Mouse (Mus musculus): ENCODE results near the gene Proca1.

Gene Proca1

GRCm38 (mm10) chr11:78215709-78216317, 22.6 kb downstream of the Proca1 start:
- WGBS = 50% methylated on average over 11 of the region's 11 CpGs

DNA sequence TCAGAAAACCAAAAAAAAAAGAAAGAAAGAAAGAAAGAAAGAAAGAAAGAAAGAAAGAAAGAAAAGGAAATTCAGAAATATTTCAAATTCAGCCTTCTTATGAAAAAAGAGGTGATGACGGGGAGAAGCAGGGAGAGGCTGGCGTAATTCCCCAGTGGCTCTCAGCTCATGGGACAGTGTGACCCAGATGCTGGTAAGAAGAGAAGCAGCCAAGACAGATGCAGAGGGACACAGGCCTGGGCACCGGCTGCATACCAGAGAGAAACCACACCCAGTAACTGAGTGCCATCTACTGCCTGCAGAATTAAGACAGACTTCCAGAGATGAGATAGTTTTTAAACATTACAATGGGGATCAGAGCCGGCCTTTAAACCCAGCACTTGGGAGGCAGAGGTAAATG, 30.4 kb downstream of the Proca1 start:
- WGBS = 78% methylated on average over 4 of the region's 4 CpGs

DNA sequence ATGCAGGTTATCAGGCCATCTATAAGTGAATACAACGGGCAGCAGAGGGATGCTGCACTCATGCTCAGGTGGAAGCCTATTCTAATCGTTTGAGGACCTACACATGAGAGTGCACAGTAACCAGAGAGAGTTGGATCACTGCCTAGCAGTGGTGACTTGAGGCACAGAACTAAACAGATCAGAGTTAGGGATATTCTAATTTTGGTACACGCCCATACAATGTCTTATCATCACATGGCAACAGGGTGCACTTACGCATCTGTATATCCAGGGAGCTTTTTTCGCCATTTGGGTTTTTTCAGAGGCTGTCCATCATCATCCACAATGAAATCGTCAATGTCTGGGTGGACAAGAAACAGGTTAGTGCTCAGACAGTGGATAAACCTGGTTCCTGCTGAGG, 38.3 kb downstream of the Proca1 start:
- 77% methylated on average over 6 of the region's 6 CpGs for WGBS

- WGBS = 22% methylated on average over 9 of the region's 9 CpGs
Observed at GRCm38 (mm10) chr11:78240193-78240857, 47.1 kb downstream of the Proca1 start.

DNA sequence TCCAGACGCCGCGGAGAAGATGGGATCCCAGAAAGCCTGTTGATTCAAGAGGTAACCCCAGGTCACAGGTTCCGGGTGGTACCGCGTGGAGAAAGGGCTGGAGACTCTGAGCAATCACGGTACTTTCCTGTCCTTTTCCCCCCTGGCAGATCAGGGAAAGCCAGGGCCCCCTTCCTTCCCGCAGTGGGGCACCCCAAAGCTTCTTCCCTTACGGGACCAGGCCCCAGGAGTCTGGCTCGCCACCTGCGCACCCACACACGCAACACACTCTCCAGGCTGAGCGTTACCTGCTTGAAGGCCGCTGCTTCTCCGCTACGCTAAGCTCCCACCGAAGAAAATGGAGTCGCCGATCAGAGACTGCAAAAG, 52.1 kb downstream of the Proca1 start:
- under 1% methylated on average over 19 of the region's 19 CpGs for WGBS

DNA sequence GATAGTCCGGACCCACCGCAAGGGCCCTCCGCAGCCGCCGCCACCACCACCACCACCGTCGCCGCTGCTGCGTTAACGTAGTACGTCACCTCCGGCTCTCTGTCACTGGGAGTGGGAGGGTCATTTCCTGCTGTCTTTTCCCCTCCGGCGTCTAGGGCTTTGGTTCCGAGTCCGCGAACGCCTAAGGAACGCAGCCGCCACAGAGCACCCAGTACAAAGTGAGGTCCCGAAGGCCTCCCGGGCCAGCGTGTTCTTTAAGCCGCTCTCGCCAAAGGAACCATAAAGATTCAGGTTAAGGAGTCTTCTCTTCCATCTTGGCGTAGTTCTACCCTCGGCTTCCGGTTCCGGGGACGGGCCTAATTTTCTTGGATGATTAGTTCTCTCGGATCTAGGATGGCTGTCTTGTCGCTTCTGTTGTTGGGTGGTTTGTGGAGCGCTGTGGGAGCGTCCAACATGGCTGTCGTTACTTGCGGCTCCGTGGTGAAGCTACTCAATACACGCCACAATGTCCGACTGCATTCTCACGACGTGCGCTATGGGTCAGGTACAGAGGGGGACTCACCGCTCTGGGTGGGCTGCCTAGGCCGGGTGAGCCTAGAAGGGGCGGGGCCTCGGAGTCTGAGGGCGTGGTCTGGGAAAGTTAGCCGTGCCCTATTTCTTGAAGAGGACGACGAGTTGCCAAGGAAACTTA, 52.6 kb downstream of the Proca1 start, which contains the start of the genes Sdf2 and Supt6:
Sdf2 (plus strand) TSS at position 120 of the 691 bp plus-strand sequence.
Supt6 (minus strand) TSS at position 361 of the 691 bp plus-strand sequence.
- under 1% methylated on average over 50 of the region's 50 CpGs for WGBS

GRCm38 (mm10) chr11:78246318-78247011, 53.3 kb downstream of the Proca1 start:
- 33% methylated on average over 7 of the region's 7 CpGs for WGBS

DNA sequence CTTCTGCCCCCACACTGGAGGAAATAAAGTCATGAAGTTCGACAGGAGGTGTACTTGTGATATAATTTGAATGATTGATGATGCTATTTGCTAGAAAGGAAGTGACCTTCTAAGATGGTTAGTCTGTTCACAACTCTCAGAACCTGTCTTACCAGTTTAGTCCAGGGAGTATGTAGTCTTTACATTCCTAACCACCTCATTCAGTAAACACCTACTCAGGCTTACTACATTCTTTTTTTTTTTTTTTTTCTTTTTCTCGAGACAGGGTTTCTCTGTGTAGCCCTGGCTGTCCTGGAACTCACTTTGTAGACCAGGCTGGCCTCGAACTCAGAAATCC, 53.8 kb downstream of the Proca1 start:
- WGBS = 73% methylated on average over 3 of the region's 3 CpGs

GRCm38 (mm10) chr11:78247727-78248140, 54.5 kb downstream of the Proca1 start:
- WGBS = 57% methylated on average over 4 of the region's 4 CpGs

All from cerebral cortex, adult 2 months (tissue).